Mouse (Mus musculus) stomach, embryonic 15.5 days (tissue): ENCODE results near the gene Slc51b. TPM values are rescaled to one million over a fixed set of nuclear protein-coding genes. Genes with fewer than 3 reads are reported as not detected.

Experiments
- polyA plus RNA-seq: library from polyadenylated mRNA; unstranded; fragments of >200 nt; fragmentation: Nextera tagmentation; extraction: Ambion mirVana; gene quantifications from 2 replicates; pipeline ENCODE4 v1.2.1, GENCODE M21; 2015

Slc51b gene
- polyA plus RNA-seq, 1 experiment from 2014 or later: 1.6 TPM

Other genes with a start within 250 kb of the Slc51b start
- 8.5 and 9.1 TPM in 2 replicates for gene Parp16, start 227.6 kb downstream of the Slc51b start, polyA plus RNA-seq
- gene Cilp, start 157.8 kb downstream of the Slc51b start, polyA plus RNA-seq: 0.82 and 0.95 TPM in 2 replicates
- gene Clpx, start 128.7 kb downstream of the Slc51b start, polyA plus RNA-seq: 47.8 and 50.4 TPM in 2 replicates
- gene Pdcd7, start 76.9 kb downstream of the Slc51b start, polyA plus RNA-seq: 8.4 and 8.6 TPM in 2 replicates
- 0.31 TPM in 1 of 2 replicates, not detected in the other for gene Ubap1l, start 61.9 kb downstream of the Slc51b start, polyA plus RNA-seq
- gene Kbtbd13, start 31.3 kb downstream of the Slc51b start, polyA plus RNA-seq: 1.0 and 1.1 TPM in 2 replicates
- 6.2 and 6.5 TPM in 2 replicates for gene Rasl12, start 24.4 kb downstream of the Slc51b start, polyA plus RNA-seq
- gene Mtfmt, start 12.8 kb upstream of the Slc51b start, polyA plus RNA-seq: 18.2 and 19.9 TPM in 2 replicates
- 79.4 and 79.6 TPM in 2 replicates for gene Spg21, start 38.0 kb upstream of the Slc51b start, polyA plus RNA-seq
- 0.14 TPM in 1 of 2 replicates, not detected in the other for gene Ankdd1a, start 97.2 kb upstream of the Slc51b start, polyA plus RNA-seq
- gene Plekho2, start 157.1 kb upstream of the Slc51b start, polyA plus RNA-seq: 17.0 and 18.1 TPM in 2 replicates
- 11.4 and 12.3 TPM in 2 replicates for gene Pif1, start 164.2 kb upstream of the Slc51b start, polyA plus RNA-seq
- gene Rbpms2, start 206.7 kb upstream of the Slc51b start, polyA plus RNA-seq: 19.3 and 23.2 TPM in 2 replicates
- gene Oaz2, start 245.0 kb upstream of the Slc51b start, polyA plus RNA-seq: 231 and 236 TPM in 2 replicates